8 mouse cellular contexts compared by ENCODE assay signal in the genomic region with DNA sequence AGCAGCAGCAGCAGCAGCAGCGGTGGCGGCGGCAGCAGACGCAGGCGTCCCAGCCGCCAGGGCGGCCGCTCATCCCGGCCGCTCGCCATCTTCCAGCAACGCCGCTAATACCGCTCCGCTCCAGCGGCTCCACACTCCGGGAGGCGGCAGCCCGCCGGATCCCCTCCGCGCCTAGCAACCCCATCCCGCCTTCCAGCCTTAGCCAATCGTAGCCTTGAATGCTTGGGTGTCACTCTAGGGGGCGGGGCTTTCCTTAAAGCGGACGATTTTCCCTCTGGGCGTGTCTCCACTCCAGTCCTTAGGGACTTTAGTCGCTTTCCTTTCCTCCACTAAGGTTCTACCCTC. TPM values are rescaled to one million over a fixed set of nuclear protein-coding genes. Genes with fewer than 3 reads are reported as not detected.
DNase-seq lines count a peak whose midpoint lies in the region; ATAC-seq and TF ChIP-seq lines count a peak whose summit lies in the region.

A gene (minus strand): TSS at position 141 of the 345 bp plus-strand sequence.

- peak; percentile 96 for ATAC-seq in frontal cortex, adult (ENCODE audit: low TSS enrichment)
- peak; percentile 100 for ATAC-seq in lung, postnatal 0 days

- H3K9me3 ChIP-seq in hindbrain, embryonic 10.5 days = no peaks in the 10 kb centered on the region
- no peaks in the 10 kb centered on the region for H3K9me3 ChIP-seq in lung, postnatal 0 days (ENCODE audit: low read length)

- peak within 1 kb of the TSS; percentile 96 for H3K27ac ChIP-seq in hindbrain, embryonic 10.5 days
- H3K27ac ChIP-seq in lung, postnatal 0 days (ENCODE audit: low read length) = peak within 1 kb of the TSS; percentile 91

- no peaks in the 10 kb centered on the region for H3K27me3 ChIP-seq in hindbrain, embryonic 10.5 days (ENCODE audit: insufficient read depth, poor library complexity, severe bottlenecking)
- H3K27me3 ChIP-seq in lung, postnatal 0 days (replicated peaks; ENCODE audit: insufficient read depth, low read length) = no peaks in the 10 kb centered on the region

- peak; percentile 98 for DNase-seq in MN1 (ENCODE audit: low spot score)
- DNase-seq in cerebellum, adult 9-10 months = peak; percentile 97
- DNase-seq in hindbrain, embryonic 10.5 days (ENCODE audit: low spot score) = peak; percentile 97
- peak; percentile 97 for DNase-seq in layer of hippocampus, adult 9-11 months
- DNase-seq in lung, postnatal 0 days (ENCODE audit: low spot score) = peak; percentile 99
- DNase-seq in ovary, postnatal 14 days (ENCODE audit: low spot score) = peak; percentile 95
- peak; percentile 89 for DNase-seq in thymus, postnatal 14 days

- TF ChIP-seq EP300 in lung, postnatal 0 days (IDR thresholded peaks at IDR 0.05) = no peak

- peaks cover 54% of the 10 kb centered on the region for H3K4me1 ChIP-seq in hindbrain, embryonic 10.5 days (replicated peaks)
- peaks cover 13% of the 10 kb centered on the region; the same call in 1 of the 2 replicates for H3K4me1 ChIP-seq in lung, postnatal 0 days (ENCODE audit: insufficient read depth, low read depth, low read length)

- peak within 1 kb of the TSS; percentile 93 for H3K4me2 ChIP-seq in lung, postnatal 0 days (replicated peaks; ENCODE audit: low read depth, low read length)

- WGBS in hindbrain, embryonic 10.5 days = under 1% methylated on average over 29 of the region's 29 CpGs
- WGBS in lung, postnatal 0 days = 0% methylated on average over 18 of the region's 29 CpGs

- peak; percentile 30 for TF ChIP-seq CTCF in lung, postnatal 0 days (IDR thresholded peaks at IDR 0.05)

- peak within 1 kb of the TSS; percentile 97 for H3K4me3 ChIP-seq in hindbrain, embryonic 10.5 days
- H3K4me3 ChIP-seq in lung, postnatal 0 days (ENCODE audit: low read depth, low read length) = peak within 1 kb of the TSS; percentile 93

- H3K9ac ChIP-seq in lung, postnatal 0 days (replicated peaks; ENCODE audit: low read depth) = peak within 1 kb of the TSS; percentile 76

- H3K36me3 ChIP-seq in hindbrain, embryonic 10.5 days = no peaks in the 10 kb centered on the region
- H3K36me3 ChIP-seq in lung, postnatal 0 days (ENCODE audit: insufficient read depth, low read length) = no peaks in the 10 kb centered on the region

RNA-seq across cellular contexts. Expression of the gene that starts here (rescaled TPM):
- 8.0 and 8.4 TPM in 2 replicates for polyA plus RNA-seq in hindbrain, embryonic 10.5 days (2016; fragmentation: Nextera tagmentation; extraction: Ambion mirVana)
- polyA plus RNA-seq in lung, postnatal 0 days (2015; fragmentation: Nextera tagmentation; extraction: Ambion mirVana) = 15.7 and 16.7 TPM in 2 replicates

Comparison
In these comparisons a context has a peak if more than half of its experiments do, and no peak if none do; other contexts are left out.
1. Peak in every context shown above with its lines: DNase-seq, ATAC-seq, H3K4me3 ChIP-seq and H3K27ac ChIP-seq.